Mouse (Mus musculus): ENCODE measurements around the gene Dach2. TPM values are rescaled to one million over a fixed set of nuclear protein-coding genes. Genes with fewer than 3 reads are reported as not detected.

The Dach2 gene
- not detected for total RNA-seq (2023)

GRCm38 (mm10) chrX:113297404-113297803, at the start of gene Dach2:
Dach2 (plus strand) TSS chrX:113297510.

Other genes with a start within 250 kb of the Dach2 start
- gene Chm, start 112.0 kb upstream of the Dach2 start, total RNA-seq (2023), result 10 to 100 TPM; 24.3 to 27.2 TPM